Mouse (Mus musculus) skeletal muscle tissue, postnatal 0 days (tissue): ENCODE measurements around the gene Sh3d21. TPM values are rescaled to one million over a fixed set of nuclear protein-coding genes. Genes with fewer than 3 reads are reported as not detected.

Experiments
- polyA plus RNA-seq: library from polyadenylated mRNA; unstranded; fragments of >200 nt; fragmentation: Nextera tagmentation; extraction: Ambion mirVana; gene quantifications from 2 replicates; pipeline ENCODE4 v1.2.1, GENCODE M21; 2015

The Sh3d21 gene
- polyA plus RNA-seq = 2.9 and 3.3 TPM in 2 replicates

DNA sequence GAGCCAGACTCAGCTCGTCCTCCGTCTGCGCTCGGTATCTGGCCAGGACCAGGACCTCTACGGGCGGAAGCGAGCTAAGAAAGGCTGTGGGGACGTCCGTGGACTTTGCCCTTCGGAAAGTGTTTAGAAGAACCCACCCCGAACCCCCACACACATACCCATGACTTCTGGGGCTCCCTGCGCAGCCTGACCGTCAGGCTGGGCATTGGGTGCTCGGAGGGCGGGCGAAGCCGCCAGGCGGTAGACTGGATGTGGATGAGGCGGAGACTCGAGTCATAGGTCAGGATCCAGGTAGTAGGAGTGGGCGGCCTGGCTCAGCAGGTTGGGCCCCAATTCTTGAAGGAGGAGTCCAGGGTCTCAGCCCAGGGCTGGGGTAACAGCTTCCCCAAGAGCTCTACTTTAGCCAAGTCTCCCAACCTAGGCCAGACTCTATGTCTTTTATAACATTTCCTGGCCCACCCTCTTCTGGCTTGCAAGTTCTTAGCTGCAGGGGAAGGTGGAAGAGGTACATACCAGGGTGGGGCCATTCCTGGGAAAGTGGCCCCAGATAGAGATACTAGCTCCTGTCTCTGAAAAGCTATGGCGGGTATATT is at the start of gene Sh3d21:
Gene Sh3d21, minus strand, starts transcription at position 425 of the 593 bp plus-strand sequence.

DNA sequence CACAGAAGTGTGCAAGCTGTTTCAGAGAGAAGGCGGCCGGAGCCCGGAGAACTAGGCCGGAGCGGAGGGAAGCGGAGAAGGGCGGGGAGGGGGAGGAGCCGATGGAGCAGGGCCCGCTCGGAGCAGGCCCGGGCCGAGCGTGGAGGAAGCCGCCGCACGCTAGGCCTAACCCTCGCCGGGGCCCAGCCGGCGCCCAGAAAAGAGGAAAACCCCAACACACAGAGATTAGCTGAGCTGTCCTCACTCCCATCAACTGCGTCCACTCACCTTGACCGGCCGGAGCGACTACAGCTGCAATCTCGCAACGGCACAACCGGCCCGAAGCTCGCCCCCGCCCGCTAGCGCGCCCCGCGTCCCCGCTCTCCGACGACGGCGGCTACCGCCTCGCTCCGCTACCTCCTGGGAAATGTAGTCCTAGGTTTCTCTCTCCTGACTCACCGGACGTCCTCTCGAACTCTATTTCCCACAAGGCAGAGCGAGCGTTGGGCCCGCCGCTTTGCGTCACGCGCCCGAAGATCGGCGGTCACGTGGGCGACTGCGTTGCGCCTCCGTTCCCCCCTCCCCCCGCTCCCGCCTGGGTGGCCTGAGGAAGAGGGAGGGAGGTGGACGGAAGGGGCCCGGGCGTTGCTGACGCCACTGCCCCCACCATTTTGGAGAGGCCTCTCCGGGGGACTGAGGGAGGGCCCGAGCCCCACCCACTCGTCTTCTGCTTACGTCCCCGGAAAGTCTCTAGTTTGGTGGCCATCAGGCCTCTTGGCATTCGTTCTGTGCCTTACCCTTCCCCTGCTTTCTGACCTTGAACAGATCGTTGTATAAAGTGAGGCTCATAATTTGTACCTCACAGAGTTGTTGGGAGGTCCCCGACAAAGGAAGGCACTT is 39.3 kb upstream of the Sh3d21 start, which contains the start of gene Thrap3:
Gene Thrap3, minus strand, starts transcription at position 458 of the 879 bp plus-strand sequence.

DNA sequence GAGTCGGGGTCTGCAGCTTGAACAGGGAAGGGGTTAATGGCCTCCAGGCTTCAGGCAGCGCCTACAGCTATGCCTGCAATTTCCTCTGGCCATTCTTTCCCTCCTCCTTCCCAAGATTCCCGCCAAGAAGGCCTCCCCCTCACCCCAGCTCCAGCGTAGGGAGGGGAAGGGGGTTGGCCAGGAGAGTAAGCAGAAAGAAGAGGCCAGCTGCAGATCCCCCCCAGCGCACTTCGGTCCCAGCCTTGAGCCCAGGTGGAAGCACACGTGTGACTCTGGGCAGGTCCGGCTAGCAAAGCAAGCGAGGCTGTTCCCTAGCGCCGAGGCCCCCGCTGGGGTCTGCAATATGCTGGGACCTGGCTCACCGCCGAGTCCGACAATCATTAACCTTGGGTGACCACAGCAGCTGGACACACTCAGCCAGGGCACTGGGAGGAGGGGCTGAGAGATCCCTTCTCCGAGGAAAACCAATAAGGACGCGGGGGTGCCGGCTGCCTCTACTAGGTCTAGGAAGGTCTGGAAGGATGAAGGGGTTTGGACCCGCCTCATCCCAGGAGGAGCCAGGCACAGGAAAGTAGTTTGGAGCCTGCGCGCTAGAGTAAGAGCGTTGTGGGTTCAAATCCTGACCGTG is 15.6 kb downstream of the Sh3d21 start, which contains the start of gene Eva1b:
Gene Eva1b, plus strand, starts transcription at position 212 of the 628 bp plus-strand sequence.

DNA sequence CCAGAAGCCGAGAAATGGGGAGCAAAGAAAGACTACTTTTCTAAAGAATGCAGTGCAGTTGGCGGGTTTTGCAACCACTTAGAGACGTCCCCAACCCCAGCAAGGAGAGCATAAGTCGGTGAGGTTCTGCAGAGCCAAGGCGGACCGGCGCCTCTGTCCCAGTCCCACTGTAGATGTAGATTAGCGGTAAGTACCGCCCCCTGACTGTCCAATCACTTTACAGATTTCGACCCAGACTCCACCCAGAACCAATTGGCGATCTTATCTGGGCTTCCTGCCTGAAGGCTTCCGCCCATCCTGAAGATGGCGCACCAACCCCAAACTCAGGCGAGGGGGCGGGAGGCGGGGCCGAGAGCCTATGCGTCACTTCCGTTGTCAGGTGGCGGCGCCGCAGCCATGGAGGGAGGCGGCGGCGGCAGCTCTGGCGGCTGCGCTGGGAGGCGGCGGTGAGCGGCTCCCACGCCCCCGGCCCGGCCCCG is 59.7 kb downstream of the Sh3d21 start, which contains the start of gene Stk40:
Gene Stk40, plus strand, starts transcription at position 368 of the 479 bp plus-strand sequence.

Other genes with a start within 250 kb of the Sh3d21 start
- 0.21 and 0.27 TPM in 2 replicates for gene Csf3r, start 138.9 kb downstream of the Sh3d21 start, polyA plus RNA-seq
- gene Mrps15, start 116.6 kb downstream of the Sh3d21 start, polyA plus RNA-seq = 106 and 118 TPM in 2 replicates
- 3.8 and 4.6 TPM in 2 replicates for gene Oscp1, start 104.9 kb downstream of the Sh3d21 start, polyA plus RNA-seq
- gene Lsm10, start 66.9 kb downstream of the Sh3d21 start, polyA plus RNA-seq = 30.3 and 30.9 TPM in 2 replicates
- gene Stk40, start 59.5 kb downstream of the Sh3d21 start, polyA plus RNA-seq = 20.6 and 22.3 TPM in 2 replicates
- gene Eva1b, start 15.7 kb downstream of the Sh3d21 start, polyA plus RNA-seq = 38.3 and 39.8 TPM in 2 replicates
- gene Thrap3, start 39.3 kb upstream of the Sh3d21 start, polyA plus RNA-seq = 94.4 and 105 TPM in 2 replicates
- gene Map7d1, start 92.9 kb upstream of the Sh3d21 start, polyA plus RNA-seq = 69.5 and 91.6 TPM in 2 replicates
- gene Trappc3, start 98.8 kb upstream of the Sh3d21 start, polyA plus RNA-seq = 44.8 and 57.7 TPM in 2 replicates
- gene Col8a2, start 123.3 kb upstream of the Sh3d21 start, polyA plus RNA-seq = 1.4 and 3.5 TPM in 2 replicates
- 25.8 and 29.3 TPM in 2 replicates for gene Adprhl2, start 158.2 kb upstream of the Sh3d21 start, polyA plus RNA-seq
- gene Tekt2, start 162.2 kb upstream of the Sh3d21 start, polyA plus RNA-seq = 1.1 and 1.3 TPM in 2 replicates